ENCODE assay signal across 26 mouse cellular contexts in genomic region chr7:48851529-48852104, GRCm38 (mm10). TPM values are rescaled to one million over a fixed set of nuclear protein-coding genes. Genes with fewer than 3 reads are reported as not detected.
DNase-seq lines count a peak whose midpoint lies in the region; ATAC-seq lines count a peak whose summit lies in the region.
"Had no signal": no experiment of that assay in that cellular context is flagged by ENCODE, and none has a peak within 500 bp of the region (broad histone marks: within the 10 kb centered on the region; RNA-seq: fewer than 3 reads in every experiment).

No protein-coding gene starts in this region.

- H3K36me3 ChIP-seq in heart, embryonic 12.5 days, result no peaks in the 10 kb centered on the region
- no peaks in the 10 kb centered on the region for H3K36me3 ChIP-seq in hindbrain, embryonic 16.5 days (ENCODE audit: control insufficient read depth, insufficient read depth, low read length)
- no peaks in the 10 kb centered on the region for H3K36me3 ChIP-seq in hindbrain, embryonic 13.5 days
- H3K36me3 ChIP-seq in neural tube, embryonic 13.5 days, result no peaks in the 10 kb centered on the region
- H3K36me3 ChIP-seq in neural tube, embryonic 15.5 days, result no peaks in the 10 kb centered on the region
- H3K36me3 ChIP-seq: embryonic facial prominence, embryonic 13.5 days; forebrain, embryonic 12.5 days; liver, embryonic 12.5 days had no signal

- no peak overlapping the region for H3K4me3 ChIP-seq in heart, embryonic 12.5 days
- H3K4me3 ChIP-seq in hindbrain, embryonic 16.5 days (ENCODE audit: low read length), result no peak overlapping the region
- H3K4me3 ChIP-seq in hindbrain, embryonic 13.5 days, result no peak overlapping the region
- H3K4me3 ChIP-seq in neural tube, embryonic 13.5 days, result no peak overlapping the region
- no peak overlapping the region for H3K4me3 ChIP-seq in neural tube, embryonic 15.5 days (replicated peaks)
- H3K4me3 ChIP-seq: embryonic facial prominence, embryonic 13.5 days; forebrain, embryonic 12.5 days; liver, embryonic 12.5 days had no signal

- 76% methylated on average over 6 of the region's 6 CpGs for WGBS in heart, embryonic 12.5 days
- WGBS in hindbrain, embryonic 16.5 days, result 43% methylated on average over 6 of the region's 6 CpGs
- 51% methylated on average over 6 of the region's 6 CpGs for WGBS in hindbrain, embryonic 13.5 days
- 48% methylated on average over 6 of the region's 6 CpGs for WGBS in neural tube, embryonic 13.5 days
- 37% methylated on average over 6 of the region's 6 CpGs for WGBS in neural tube, embryonic 15.5 days

- H3K4me1 ChIP-seq in heart, embryonic 12.5 days (replicated peaks), result peaks cover 38% of the 10 kb centered on the region
- H3K4me1 ChIP-seq in hindbrain, embryonic 16.5 days (ENCODE audit: control insufficient read depth, insufficient read depth, low read depth, low read length), result no peaks in the 10 kb centered on the region
- peaks cover 18% of the 10 kb centered on the region for H3K4me1 ChIP-seq in hindbrain, embryonic 13.5 days (replicated peaks)
- 0 out of 2 replicates have a peak, but pooled peaks cover 4% of the 10 kb centered on the region for H3K4me1 ChIP-seq in neural tube, embryonic 13.5 days (replicated peaks)
- H3K4me1 ChIP-seq in neural tube, embryonic 15.5 days, result no peaks in the 10 kb centered on the region

- no peak for DNase-seq in heart, adult 11 months
- DNase-seq in neural tube, embryonic 10.5 days (ENCODE audit: extremely low spot score, low spot score), result no peak
- no peak for DNase-seq in urinary bladder, adult 18-20 months (ENCODE audit: low spot score in 2 of 2)
- DNase-seq: adrenal gland, postnatal 14 days; cerebellum, adult 18-20 months; cerebellum, postnatal 10 days; gastrocnemius, postnatal 14 days; heart, postnatal 4 days; kidney, adult 18-20 months; kidney, postnatal 36 days; layer of hippocampus, postnatal 36 days; left cerebral cortex, postnatal 4 days; liver, postnatal 0 days; lung, postnatal 36 days; thymus, adult 2 months; thymus, postnatal 4 days had no signal

- no peaks in the 10 kb centered on the region for H3K9me3 ChIP-seq in heart, embryonic 12.5 days (replicated peaks)
- H3K9me3 ChIP-seq in hindbrain, embryonic 16.5 days (ENCODE audit: control insufficient read depth, low read length), result no peaks in the 10 kb centered on the region
- no peaks in the 10 kb centered on the region for H3K9me3 ChIP-seq in hindbrain, embryonic 13.5 days
- no peaks in the 10 kb centered on the region for H3K9me3 ChIP-seq in neural tube, embryonic 13.5 days
- H3K9me3 ChIP-seq in neural tube, embryonic 15.5 days (replicated peaks), result no peaks in the 10 kb centered on the region
- H3K9me3 ChIP-seq: embryonic facial prominence, embryonic 13.5 days; forebrain, embryonic 12.5 days; liver, embryonic 12.5 days had no signal

- no peaks in the 10 kb centered on the region for H3K27me3 ChIP-seq in heart, embryonic 12.5 days (replicated peaks)
- no peaks in the 10 kb centered on the region for H3K27me3 ChIP-seq in hindbrain, embryonic 16.5 days (replicated peaks; ENCODE audit: control insufficient read depth, insufficient read depth, low read length)
- peaks cover 20% of the 10 kb centered on the region for H3K27me3 ChIP-seq in hindbrain, embryonic 13.5 days
- H3K27me3 ChIP-seq in neural tube, embryonic 13.5 days, result peaks cover 19% of the 10 kb centered on the region
- no peaks in the 10 kb centered on the region; the same call in 1 of the 2 replicates for H3K27me3 ChIP-seq in neural tube, embryonic 15.5 days (replicated peaks)
- H3K27me3 ChIP-seq: embryonic facial prominence, embryonic 13.5 days; forebrain, embryonic 12.5 days; liver, embryonic 12.5 days had no signal

- H3K4me2 ChIP-seq in heart, embryonic 12.5 days, result no peak overlapping the region
- H3K4me2 ChIP-seq in hindbrain, embryonic 16.5 days (ENCODE audit: low read length), result no peak overlapping the region
- H3K4me2 ChIP-seq in hindbrain, embryonic 13.5 days, result no peak overlapping the region
- H3K4me2 ChIP-seq in neural tube, embryonic 13.5 days, result no peak overlapping the region
- H3K4me2 ChIP-seq in neural tube, embryonic 15.5 days, result no peak overlapping the region
- H3K4me2 ChIP-seq: embryonic facial prominence, embryonic 13.5 days; forebrain, embryonic 12.5 days; liver, embryonic 12.5 days had no signal

- H3K27ac ChIP-seq in heart, embryonic 12.5 days (ENCODE audit: poor library complexity, severe bottlenecking), result peak overlapping the region; percentile 43; the same call in 1 of the 2 replicates
- H3K27ac ChIP-seq in hindbrain, embryonic 16.5 days (ENCODE audit: low read depth, low read length), result 0 out of 2 replicates have a peak overlapping the region, but pooled peaks have one; percentile 7
- H3K27ac ChIP-seq in hindbrain, embryonic 13.5 days, result no peak overlapping the region
- 0 out of 2 replicates have a peak overlapping the region, but pooled peaks have one; percentile 10 for H3K27ac ChIP-seq in neural tube, embryonic 13.5 days (replicated peaks)
- peak overlapping the region; percentile 56; the same call in 1 of the 2 replicates for H3K27ac ChIP-seq in neural tube, embryonic 15.5 days (replicated peaks)
- H3K27ac ChIP-seq: embryonic facial prominence, embryonic 13.5 days; forebrain, embryonic 12.5 days; liver, embryonic 12.5 days had no signal

- no peak overlapping the region for H3K9ac ChIP-seq in heart, embryonic 12.5 days
- H3K9ac ChIP-seq in hindbrain, embryonic 16.5 days (ENCODE audit: low read depth, low read length), result no peak overlapping the region
- H3K9ac ChIP-seq in hindbrain, embryonic 13.5 days, result no peak overlapping the region
- no peak overlapping the region for H3K9ac ChIP-seq in neural tube, embryonic 13.5 days
- no peak overlapping the region for H3K9ac ChIP-seq in neural tube, embryonic 15.5 days (replicated peaks)
- H3K9ac ChIP-seq: embryonic facial prominence, embryonic 13.5 days; forebrain, embryonic 12.5 days; liver, embryonic 12.5 days; liver, postnatal 0 days had no signal

- ATAC-seq in heart, embryonic 12.5 days (ENCODE audit: insufficient number of reproducible peaks, low FRiP score), result no peak
- ATAC-seq in hindbrain, embryonic 16.5 days, result no peak; the same call in 1 of the 2 replicates
- ATAC-seq in hindbrain, embryonic 13.5 days (ENCODE audit: low FRiP score), result no peak
- ATAC-seq in neural tube, embryonic 13.5 days (ENCODE audit: low read depth), result no peak
- peak; percentile 76 for ATAC-seq in neural tube, embryonic 15.5 days (ENCODE audit: low FRiP score)
- ATAC-seq: CD4-positive, CD25-positive, alpha-beta regulatory T cell, adult 4 months; liver, embryonic 12.5 days; liver, postnatal 0 days had no signal

RNA-seq across cellular contexts. Expression of gene Csrp3, which starts 3.8 kb away (rescaled TPM):
- polyA plus RNA-seq in heart, embryonic 12.5 days (2016; fragmentation: Nextera tagmentation; extraction: Ambion mirVana), result 1,088 and 1,135 TPM in 2 replicates
- polyA plus RNA-seq in hindbrain, embryonic 16.5 days (2015; fragmentation: Nextera tagmentation; extraction: Ambion mirVana), result 0.24 and 7.3 TPM in 2 replicates
- 1.4 and 2.2 TPM in 2 replicates for polyA plus RNA-seq in hindbrain, embryonic 13.5 days (2015; fragmentation: Nextera tagmentation; extraction: Ambion mirVana)
- polyA plus RNA-seq in neural tube, embryonic 13.5 days (2015; fragmentation: Nextera tagmentation; extraction: Ambion mirVana), result 3.1 and 3.5 TPM in 2 replicates
- 6.1 and 10.0 TPM in 2 replicates for polyA plus RNA-seq in neural tube, embryonic 15.5 days (2015; fragmentation: Nextera tagmentation; extraction: Ambion mirVana)
- polyA plus RNA-seq: CD4-positive, CD25-positive, alpha-beta regulatory T cell, adult 4 months; intestine, embryonic 14.5 days had no signal

RNA-seq across cellular contexts. Expression of gene E2f8, which starts 29.8 kb away (rescaled TPM):
- 23.0 and 24.3 TPM in 2 replicates for polyA plus RNA-seq in heart, embryonic 12.5 days (2016; fragmentation: Nextera tagmentation; extraction: Ambion mirVana)
- 2.5 and 3.7 TPM in 2 replicates for polyA plus RNA-seq in hindbrain, embryonic 16.5 days (2015; fragmentation: Nextera tagmentation; extraction: Ambion mirVana)
- polyA plus RNA-seq in hindbrain, embryonic 13.5 days (2015; fragmentation: Nextera tagmentation; extraction: Ambion mirVana), result 3.4 and 4.0 TPM in 2 replicates
- 4.1 and 4.9 TPM in 2 replicates for polyA plus RNA-seq in neural tube, embryonic 13.5 days (2015; fragmentation: Nextera tagmentation; extraction: Ambion mirVana)
- 2.3 and 7.0 TPM in 2 replicates for polyA plus RNA-seq in neural tube, embryonic 15.5 days (2015; fragmentation: Nextera tagmentation; extraction: Ambion mirVana)

RNA-seq across cellular contexts. Expression of gene Nav2, which starts 56.9 kb away (rescaled TPM):
- polyA plus RNA-seq in heart, embryonic 12.5 days (2016; fragmentation: Nextera tagmentation; extraction: Ambion mirVana), result 28.1 and 34.6 TPM in 2 replicates
- 23.0 and 27.9 TPM in 2 replicates for polyA plus RNA-seq in hindbrain, embryonic 16.5 days (2015; fragmentation: Nextera tagmentation; extraction: Ambion mirVana)
- 22.4 and 24.2 TPM in 2 replicates for polyA plus RNA-seq in hindbrain, embryonic 13.5 days (2015; fragmentation: Nextera tagmentation; extraction: Ambion mirVana)
- polyA plus RNA-seq in neural tube, embryonic 13.5 days (2015; fragmentation: Nextera tagmentation; extraction: Ambion mirVana), result 19.6 and 19.9 TPM in 2 replicates
- polyA plus RNA-seq in neural tube, embryonic 15.5 days (2015; fragmentation: Nextera tagmentation; extraction: Ambion mirVana), result 27.6 and 31.3 TPM in 2 replicates

Comparison
In these comparisons a context has a peak if more than half of its experiments do, and no peak if none do; other contexts are left out.
1. RNA of gene Csrp3, which starts 3.8 kb away (polyA plus RNA-seq): 1,088 to 1,135 TPM in heart, embryonic 12.5 days; 6.1 to 10.0 TPM in neural tube, embryonic 15.5 days, 3.1 to 3.5 TPM in neural tube, embryonic 13.5 days, 1.4 to 2.2 TPM in hindbrain, embryonic 13.5 days and 0.24 to 7.3 TPM in hindbrain, embryonic 16.5 days; every median in the first group is over 10 times any median in the second.